Mouse (Mus musculus) gastrocnemius, adult 18-20 months (tissue): Measurements from ENCODE around the gene Lxn. TPM values are rescaled to one million over a fixed set of nuclear protein-coding genes. Genes with fewer than 3 reads are reported as not detected.

Source experiments
- DNase-seq: peaks from one replicate; pipeline ENCODE4 v3.0.0; 2021; ENCODE audit warnings: low spot score
- long read RNA-seq, 2 experiments: library from polyadenylated mRNA; stranded (forward); transcript quantifications; one replicate each; pipeline ENCODE4 v2.0.0; 2021
- total RNA-seq, 2 experiments: library from RNA; stranded (reverse); gene quantifications; 2 replicates each; pipeline ENCODE4 v1.2.3; 2021

The Lxn gene
- 1 to 10 TPM in 1 of 2 experiments, under 1 TPM in 1; 0.84 to 1.4 TPM for total RNA-seq
- long read RNA-seq, experiment 1, partial matches to known transcripts = 0 of 1 reads
- long read RNA-seq, experiment 1, other reads (novel, unspliced or antisense) = 0 of 1 reads
- long read RNA-seq, experiment 2 = 0 reads

GRCm38 (mm10) chr3:67463450-67464372, at the start of gene Lxn:
Gene Lxn (minus strand): TSS chr3:67463926.
- peak; percentile 23 for DNase-seq

- DNase-seq = peak; percentile 76
Measured at GRCm38 (mm10) chr3:67512807-67513206, 49.1 kb upstream of the Lxn start.

DNA sequence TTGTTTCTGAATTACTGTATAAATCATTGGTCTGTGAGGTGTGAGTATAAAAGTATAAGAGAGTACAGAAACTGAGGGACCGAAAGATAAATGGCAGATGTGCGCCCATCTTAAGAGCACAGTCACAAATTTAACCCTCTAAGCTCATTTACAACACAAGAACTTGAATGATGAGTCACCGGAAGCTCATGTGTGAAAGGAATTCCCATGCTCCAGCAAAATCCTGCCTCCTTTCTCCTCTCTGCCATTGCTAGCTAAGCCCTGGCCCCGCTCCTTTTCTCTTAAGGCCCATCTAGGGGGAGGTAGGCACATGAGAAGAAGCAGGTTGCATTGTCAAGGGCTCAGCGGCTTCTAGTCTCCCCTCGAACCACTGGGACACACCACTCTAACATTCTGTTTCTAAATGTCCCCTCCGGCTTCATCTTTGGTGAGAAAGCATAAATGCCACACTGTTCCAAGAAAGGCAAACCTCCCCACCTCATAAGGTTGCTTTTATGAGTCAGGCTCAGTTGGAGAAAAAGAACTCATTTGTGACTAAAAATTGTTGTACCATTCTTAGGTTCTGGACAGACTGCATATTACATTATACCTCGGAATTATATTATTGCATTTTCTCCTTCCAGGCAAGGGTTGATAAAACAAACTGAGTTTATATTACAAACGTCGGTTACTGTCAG, 44.6 kb upstream of the Lxn start:
- DNase-seq = no peak

DNA sequence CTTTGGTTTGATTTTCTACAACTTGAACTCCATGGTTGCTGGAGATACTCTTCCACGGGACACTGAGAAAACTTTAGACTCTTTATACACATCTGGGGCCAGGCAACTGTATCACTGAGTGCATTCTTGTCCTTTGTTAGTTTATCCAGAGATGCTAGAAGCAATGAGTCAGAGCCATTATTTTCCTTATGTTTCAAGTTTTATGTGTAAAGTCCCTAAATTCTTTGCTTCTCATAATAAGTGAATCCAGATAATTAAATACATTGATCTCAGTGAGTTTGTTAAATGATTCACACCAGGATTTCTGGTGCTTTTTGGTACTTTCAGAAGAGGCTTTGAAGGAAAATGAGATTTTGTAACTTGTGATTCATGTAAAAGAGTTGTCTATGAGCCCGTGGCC, 41.6 kb upstream of the Lxn start:
- DNase-seq = no peak

DNA sequence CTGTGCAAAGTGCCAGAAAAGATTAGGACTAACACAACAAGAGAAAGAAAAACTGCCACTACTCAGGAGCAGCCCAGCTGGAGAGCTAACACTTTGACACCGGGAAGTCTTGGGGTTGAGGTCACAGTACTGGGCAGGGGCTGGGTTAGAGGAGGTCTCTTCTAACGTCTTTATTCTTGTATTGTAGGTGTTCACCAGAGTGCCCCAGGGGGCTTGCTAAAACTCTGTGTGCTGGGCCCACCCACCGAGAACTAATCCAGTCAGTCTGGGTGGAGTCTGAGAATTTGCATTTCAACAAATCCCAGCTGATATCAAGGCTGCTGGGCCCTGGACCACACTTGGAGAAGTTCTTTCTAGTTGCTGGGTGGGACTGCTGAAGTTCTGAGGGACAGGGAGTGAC, 40.2 kb upstream of the Lxn start:
- DNase-seq = no peak

- DNase-seq = no peak
Measured at GRCm38 (mm10) chr3:67499406-67499791, 35.7 kb upstream of the Lxn start.

- no peak for DNase-seq
Measured at GRCm38 (mm10) chr3:67498773-67499405, 35.2 kb upstream of the Lxn start.

DNA sequence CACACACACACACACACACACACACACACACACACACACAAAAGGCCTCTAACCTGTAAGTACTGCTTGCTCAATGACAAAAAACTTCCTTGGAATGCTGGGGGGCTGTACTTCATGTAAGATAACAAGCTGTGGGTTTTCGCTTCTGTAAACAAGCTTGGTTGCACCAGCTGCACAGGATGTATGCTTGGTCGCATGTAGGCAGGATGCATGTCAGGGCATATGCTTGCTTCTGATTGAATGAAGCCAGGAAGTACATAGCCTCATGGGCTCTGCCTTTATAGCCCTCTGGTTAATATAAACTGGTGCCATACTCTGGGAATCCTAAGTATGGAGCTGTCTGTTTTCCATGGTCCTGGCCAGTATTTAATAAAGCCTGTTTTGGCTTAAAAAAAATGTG, 34.3 kb upstream of the Lxn start:
- DNase-seq = no peak

DNA sequence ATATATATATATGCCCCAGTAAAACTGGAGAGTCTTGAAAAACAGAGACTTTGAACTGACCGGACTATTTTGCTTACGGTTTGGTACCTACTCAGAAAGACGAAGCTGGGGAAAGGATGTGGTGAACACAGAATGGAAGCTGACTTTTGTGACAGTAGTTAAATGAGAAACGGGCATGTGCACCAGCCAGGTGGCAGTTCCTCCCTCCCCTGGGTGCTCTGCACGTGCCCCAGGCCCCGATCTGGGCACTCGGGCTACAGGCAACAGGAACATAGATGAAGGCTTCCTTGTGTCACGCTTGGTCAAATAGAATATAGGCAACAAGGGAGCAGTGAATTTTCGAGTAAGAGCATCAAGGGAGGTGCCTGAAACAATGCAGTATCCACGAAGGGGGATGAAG, 32.6 kb upstream of the Lxn start:
- DNase-seq = no peak

DNA sequence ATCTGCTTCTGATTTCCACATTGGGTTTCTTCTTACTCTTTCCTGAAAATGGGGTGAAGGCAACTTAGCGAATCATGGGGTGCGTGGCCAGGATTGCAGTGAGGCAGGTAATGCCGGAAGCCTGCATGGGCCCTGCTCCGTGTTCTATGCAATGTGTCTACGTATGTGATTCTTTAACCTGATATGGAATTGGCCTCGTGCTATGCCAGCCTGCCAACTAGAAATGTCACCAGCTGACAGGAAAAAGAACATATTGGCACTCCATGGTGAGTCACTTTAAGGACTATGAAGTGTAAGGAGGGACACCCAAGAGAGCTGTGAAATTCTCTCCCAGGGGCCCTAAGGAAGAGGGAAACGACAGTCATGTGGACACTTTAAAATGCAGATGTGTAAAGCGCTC, 29.4 kb upstream of the Lxn start:
- no peak for DNase-seq

DNA sequence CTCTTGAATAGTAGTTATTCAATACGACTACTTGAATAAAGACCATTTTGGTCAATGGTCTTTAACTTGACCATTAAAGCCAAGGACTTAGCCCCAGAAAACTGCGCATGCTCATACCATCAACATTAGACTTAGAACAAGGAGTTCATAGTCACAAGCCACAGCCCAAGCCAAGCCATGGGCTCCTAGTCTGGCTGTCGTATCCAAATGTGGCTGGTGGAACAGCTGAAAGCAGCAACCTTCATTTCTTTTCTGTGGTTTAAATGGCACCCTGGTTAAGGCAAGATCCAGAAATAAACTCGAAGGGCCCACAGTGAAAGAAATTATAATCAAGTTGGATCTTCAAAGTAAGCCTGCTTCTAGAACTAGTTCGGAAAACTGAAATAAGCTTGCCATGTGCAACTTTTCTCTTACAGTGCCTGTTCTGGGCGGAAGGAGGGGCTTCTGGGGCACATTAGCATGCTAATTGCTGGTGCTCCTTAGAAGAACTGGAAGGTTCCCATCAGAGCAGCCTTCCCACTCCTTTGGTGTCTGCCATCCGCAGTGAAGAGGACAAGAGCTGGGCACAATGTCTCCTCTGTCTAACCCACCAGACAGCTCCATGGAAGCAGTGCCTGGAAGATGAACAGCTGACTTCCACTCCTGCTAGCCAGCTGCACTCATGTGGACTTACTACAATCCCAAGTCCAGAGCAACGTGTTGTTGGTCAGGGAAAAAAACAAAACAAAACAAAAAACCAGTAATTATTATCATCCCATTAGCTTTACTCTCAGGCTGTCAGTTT, 28.6 kb upstream of the Lxn start:
- DNase-seq = no peak

- DNase-seq = no peak
Measured at GRCm38 (mm10) chr3:67490156-67490555, 26.4 kb upstream of the Lxn start.

GRCm38 (mm10) chr3:67485233-67485632, 21.5 kb upstream of the Lxn start:
- DNase-seq = no peak

GRCm38 (mm10) chr3:67482400-67482799, 18.7 kb upstream of the Lxn start:
- DNase-seq = no peak

DNA sequence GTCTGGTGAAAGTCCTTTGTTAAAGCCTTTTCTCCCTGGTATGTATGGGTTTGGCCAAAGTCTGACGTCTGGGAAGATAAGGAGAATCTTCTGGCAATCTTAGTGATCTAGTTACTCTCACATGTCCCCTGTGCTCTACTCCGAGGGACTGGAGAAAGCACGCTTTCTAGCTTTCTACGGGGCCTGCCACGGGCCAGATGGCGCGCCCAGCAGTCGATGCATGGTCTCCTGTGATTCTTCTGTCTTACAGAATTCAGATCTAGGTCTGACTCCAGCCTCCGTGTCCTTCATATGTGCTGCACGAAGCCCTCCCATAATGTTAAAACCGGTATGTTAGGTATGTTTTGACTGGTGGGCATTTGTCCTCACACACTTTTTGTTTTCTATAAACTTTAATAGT, 16.1 kb upstream of the Lxn start:
- no peak for DNase-seq

DNA sequence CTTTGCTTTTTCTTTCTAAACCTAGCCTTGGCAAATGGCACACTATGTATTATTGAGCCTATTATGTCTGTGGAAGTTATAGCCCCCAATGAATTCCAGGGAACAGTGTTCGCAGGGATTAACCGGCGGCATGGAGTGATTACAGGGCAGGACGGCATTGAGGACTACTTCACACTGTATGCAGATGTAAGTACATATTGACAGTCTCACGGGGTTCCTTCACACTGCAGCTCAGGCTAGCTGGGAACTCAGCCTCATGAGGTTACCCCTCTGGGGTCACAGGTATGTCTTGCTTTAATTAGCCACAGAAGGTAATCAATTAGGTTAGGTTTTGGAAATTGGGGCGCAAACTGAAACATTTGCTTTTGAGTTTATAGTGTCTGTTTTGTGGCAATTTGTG, 9.7 kb upstream of the Lxn start:
- no peak for DNase-seq

DNA sequence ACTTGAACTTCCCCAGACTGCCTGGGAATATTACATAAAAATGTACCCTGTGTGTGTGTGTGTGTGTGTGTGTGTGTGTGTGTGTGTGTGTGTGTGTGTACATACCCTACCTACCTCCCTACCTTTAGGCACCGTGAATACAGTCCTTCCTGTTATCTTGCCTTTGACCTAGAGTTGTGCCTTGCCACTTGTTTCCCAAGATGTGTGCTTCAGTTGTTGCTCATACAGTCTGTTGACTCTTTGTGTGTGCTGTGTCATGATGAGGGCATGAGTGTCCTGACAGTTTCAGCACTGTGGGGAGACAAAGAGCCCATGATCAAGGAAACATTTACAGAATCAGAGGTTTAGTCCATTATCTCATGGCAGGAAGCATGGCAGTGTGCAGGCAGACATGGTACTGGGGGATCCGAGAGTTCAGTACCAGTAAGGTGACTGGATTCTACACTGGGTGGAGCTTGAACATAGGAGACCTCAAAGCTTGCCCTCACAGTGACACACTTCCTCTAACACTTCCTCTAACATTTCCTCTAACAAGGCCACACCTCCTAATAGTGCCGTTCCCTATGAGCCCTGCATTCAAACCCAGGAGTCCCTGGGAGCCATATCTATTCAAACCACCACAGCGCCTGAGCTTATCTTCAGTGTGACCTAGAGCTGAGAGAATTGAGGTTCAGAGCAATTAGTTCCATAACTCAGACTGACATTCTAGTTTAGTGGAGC, 7.8 kb upstream of the Lxn start:
- DNase-seq = no peak

DNA sequence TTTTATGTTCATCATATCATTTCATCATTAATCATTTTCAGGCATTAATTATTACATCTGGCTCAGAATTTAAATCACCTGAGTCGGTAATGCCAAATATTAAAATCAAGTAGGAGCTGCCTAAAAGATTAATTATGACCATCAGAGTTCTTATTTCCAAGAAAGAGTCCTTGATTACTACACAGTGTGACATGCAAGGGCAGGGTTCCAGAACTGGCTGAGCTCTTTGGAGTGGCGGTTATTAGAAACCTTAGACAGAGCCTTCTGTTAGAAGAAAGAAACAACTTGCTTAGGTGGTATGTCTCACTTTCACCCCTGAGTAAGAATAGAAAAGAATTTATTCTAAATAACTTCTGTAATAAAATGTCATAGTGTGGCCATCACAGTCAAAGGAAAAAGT, 3.6 kb upstream of the Lxn start:
- no peak for DNase-seq

DNA sequence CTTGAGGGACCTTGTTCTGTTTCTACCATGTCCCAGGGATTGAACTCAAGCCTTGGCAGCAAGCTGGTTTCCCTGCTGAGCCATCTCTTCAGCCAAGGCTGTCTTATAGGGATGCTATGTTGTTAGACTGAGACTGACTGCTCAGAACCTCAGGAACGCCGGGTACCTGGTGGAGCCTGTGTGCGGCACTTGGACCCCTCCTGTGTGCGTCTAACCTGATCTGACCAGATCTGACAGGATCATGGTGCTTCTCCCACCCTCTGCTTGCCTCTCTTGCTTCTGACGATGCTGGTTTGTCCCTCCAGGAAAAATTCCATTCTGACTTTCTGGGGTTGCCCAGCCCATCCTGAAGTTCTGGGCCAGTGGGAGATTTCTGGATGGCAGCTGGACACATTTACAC, 2.9 kb upstream of the Lxn start:
- no peak for DNase-seq

GRCm38 (mm10) chr3:67463001-67463400, 725 bp downstream of the Lxn start:
- no peak for DNase-seq

DNA sequence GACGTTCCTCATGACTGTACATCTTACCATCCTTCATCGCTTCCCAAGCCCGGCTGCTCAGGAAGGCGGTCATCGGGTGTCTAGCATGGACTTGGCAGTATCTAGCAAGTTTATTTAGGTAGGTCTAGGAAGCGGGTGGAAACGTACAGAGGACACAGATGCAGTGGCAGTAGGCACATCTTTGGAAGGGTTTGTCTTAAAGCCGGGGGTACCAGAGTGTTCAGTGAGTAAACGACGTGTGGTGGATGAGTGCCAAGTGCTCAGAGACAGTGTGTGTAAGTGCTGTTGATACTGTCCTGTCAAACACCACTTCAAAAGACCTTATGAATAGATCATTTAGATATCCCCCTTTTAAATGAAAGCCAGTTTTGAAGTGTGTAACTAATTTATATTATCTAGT, 1.1 kb downstream of the Lxn start:
- DNase-seq = no peak
